Mouse (Mus musculus) frontal cortex, postnatal 36 days (tissue): ENCODE data around the gene Chst10.

Experiments
- DNase-seq, 2 experiments: peaks; one replicate each; pipeline ENCODE4 v3.0.0; 2022; ENCODE audit warnings: low spot score in 2 of 2

The Chst10 gene

DNA sequence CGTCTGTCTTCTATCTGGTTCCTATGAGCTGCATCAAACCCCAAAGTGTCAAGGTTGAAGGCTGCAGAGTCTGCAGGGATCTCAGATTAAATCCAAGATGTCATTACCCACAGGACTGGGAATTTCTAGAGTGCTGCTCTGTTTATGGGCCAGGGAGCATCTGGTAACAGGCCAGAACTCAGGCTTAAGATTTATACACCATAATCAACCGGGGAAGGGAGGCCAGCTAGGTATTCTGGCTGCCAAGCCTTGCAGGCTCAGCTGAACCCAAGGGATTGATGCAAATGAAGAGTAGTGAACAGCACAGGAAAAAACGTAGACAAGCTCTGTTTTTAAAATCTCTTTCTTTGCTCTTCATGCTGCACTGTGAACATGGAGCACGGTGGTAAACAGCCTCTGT, 81.7 kb downstream of the Chst10 start:
- no peak for DNase-seq
